Mouse (Mus musculus): Measurements from ENCODE around the gene Avpr2. TPM values are rescaled to one million over a fixed set of nuclear protein-coding genes. Genes with fewer than 3 reads are reported as not detected.

The Avpr2 gene
- polyA plus RNA-seq, 1 experiment from 2014 or later, result 0.17 TPM

GRCm38 (mm10) chrX:73921285-73921822, 29.5 kb downstream of the Avpr2 start:
- Histone ChIP-seq H3K4me1 (replicated peaks) (peaks cover 7% of the 10 kb centered on the region), H3K27me3 (no peaks in the 10 kb centered on the region), H3K4me3 (peak overlapping the region; percentile 64), H3K27ac (replicated peaks) (peak overlapping the region; percentile 83), H3K9ac (peak overlapping the region; percentile 63), H3K36me3 (peaks cover 5% of the 10 kb centered on the region; the same call in 1 of the 2 replicates), H3K9me3 (no peaks in the 10 kb centered on the region), H3K4me2 (peak overlapping the region; percentile 68)
- ATAC-seq (ENCODE audit: low FRiP score, low read depth), result no peak; the same call in 1 of the 2 replicates
- WGBS, result 14% methylated on average over 34 of the region's 34 CpGs

GRCm38 (mm10) chrX:73921823-73922549, 30.1 kb downstream of the Avpr2 start, which contains the start of the genes Arhgap4 and Naa10:
Gene Arhgap4 (minus strand): TSS chrX:73921870.
Gene Naa10 (minus strand): TSS chrX:73921944.
- Histone ChIP-seq H3K36me3 (peaks cover 5% of the 10 kb centered on the region; the same call in 1 of the 2 replicates), H3K27me3 (no peaks in the 10 kb centered on the region), H3K9me3 (no peaks in the 10 kb centered on the region), H3K9ac (peak within 1 kb of the TSS; percentile 63), H3K27ac (replicated peaks) (peak within 1 kb of the TSS; percentile 83), H3K4me3 (peak within 1 kb of the TSS; percentile 64), H3K4me1 (replicated peaks) (peaks cover 7% of the 10 kb centered on the region), H3K4me2 (peak within 1 kb of the TSS; percentile 68)
- 12% methylated on average over 43 of the region's 43 CpGs for WGBS
- ATAC-seq (ENCODE audit: low FRiP score, low read depth), result peak; percentile 98

- H3K4me3 ChIP-seq, result peak overlapping the region; percentile 64
- H3K27me3 ChIP-seq, result no peaks in the 10 kb centered on the region
- H3K9ac ChIP-seq, result peak overlapping the region; percentile 53
- peaks cover 7% of the 10 kb centered on the region for H3K4me1 ChIP-seq (replicated peaks)
- no peaks in the 10 kb centered on the region for H3K9me3 ChIP-seq
- H3K27ac ChIP-seq (replicated peaks), result peak overlapping the region; percentile 83
- peaks cover 5% of the 10 kb centered on the region; the same call in 1 of the 2 replicates for H3K36me3 ChIP-seq
- ATAC-seq (ENCODE audit: low FRiP score, low read depth), result peak; percentile 10; the same call in 1 of the 2 replicates
- peak overlapping the region; percentile 68 for H3K4me2 ChIP-seq
- 70% methylated on average over 8 of the region's 8 CpGs for WGBS
These were observed 30.6 kb downstream of the Avpr2 start for GRCm38 (mm10) chrX:73922550-73922882.

GRCm38 (mm10) chrX:73930402-73931062, 38.6 kb downstream of the Avpr2 start, which contains the start of gene Renbp:
Gene Renbp (minus strand): TSS chrX:73930850.
- no peak within 1 kb of the TSS for H3K9ac ChIP-seq
- WGBS, result 37% methylated on average over 17 of the region's 17 CpGs
- peak within 1 kb of the TSS; percentile 14 for H3K4me3 ChIP-seq
- no peak within 1 kb of the TSS for H3K27ac ChIP-seq (replicated peaks)
- ATAC-seq (ENCODE audit: low FRiP score, low read depth), result peak; percentile 42; the same call in 1 of the 2 replicates
- no peaks in the 10 kb centered on the region for H3K27me3 ChIP-seq
- no peaks in the 10 kb centered on the region for H3K4me1 ChIP-seq (replicated peaks)
- no peaks in the 10 kb centered on the region for H3K9me3 ChIP-seq
- no peaks in the 10 kb centered on the region for H3K36me3 ChIP-seq
- peak within 1 kb of the TSS; percentile 15; the same call in 1 of the 2 replicates for H3K4me2 ChIP-seq

- H3K27ac ChIP-seq (replicated peaks), result no peak overlapping the region
- H3K36me3 ChIP-seq, result no peaks in the 10 kb centered on the region
- H3K27me3 ChIP-seq, result no peaks in the 10 kb centered on the region
- no peak overlapping the region for H3K4me2 ChIP-seq
- H3K4me3 ChIP-seq, result no peak overlapping the region
- no peak overlapping the region for H3K9ac ChIP-seq
- no peak for ATAC-seq (ENCODE audit: low FRiP score, low read depth)
- H3K4me1 ChIP-seq (replicated peaks), result no peaks in the 10 kb centered on the region
- WGBS, result 80% methylated on average over 2 of the region's 2 CpGs
- H3K9me3 ChIP-seq, result no peaks in the 10 kb centered on the region
These were observed 40.0 kb downstream of the Avpr2 start for GRCm38 (mm10) chrX:73931871-73932270.

GRCm38 (mm10) chrX:73941860-73942259, 50.0 kb downstream of the Avpr2 start:
- Histone ChIP-seq H3K36me3 (peaks cover 38% of the 10 kb centered on the region), H3K27me3 (no peaks in the 10 kb centered on the region), H3K27ac (replicated peaks) (no peak overlapping the region), H3K4me3 (no peak overlapping the region), H3K9ac (no peak overlapping the region), H3K4me1 (replicated peaks) (no peaks in the 10 kb centered on the region), H3K4me2 (no peak overlapping the region), H3K9me3 (no peaks in the 10 kb centered on the region)
- WGBS, result 95% methylated on average over 2 of the region's 2 CpGs
- ATAC-seq (ENCODE audit: low FRiP score, low read depth), result no peak

GRCm38 (mm10) chrX:73942294-73942693, 50.4 kb downstream of the Avpr2 start:
- H3K4me3 ChIP-seq, result no peak overlapping the region
- peaks cover 42% of the 10 kb centered on the region for H3K36me3 ChIP-seq
- no peak overlapping the region for H3K4me2 ChIP-seq
- H3K9me3 ChIP-seq, result no peaks in the 10 kb centered on the region
- H3K27ac ChIP-seq (replicated peaks), result no peak overlapping the region
- no peaks in the 10 kb centered on the region for H3K27me3 ChIP-seq
- ATAC-seq (ENCODE audit: low FRiP score, low read depth), result no peak
- WGBS, result 94% methylated on average over 2 of the region's 2 CpGs
- H3K9ac ChIP-seq, result no peak overlapping the region
- H3K4me1 ChIP-seq (replicated peaks), result no peaks in the 10 kb centered on the region

Other genes starting within 250 kb of the Avpr2 start
- gene Pnck, start 232.0 kb upstream of the Avpr2 start, polyA plus RNA-seq (2015; fragmentation: Nextera tagmentation; extraction: Ambion mirVana), result 162 and 175 TPM in 2 replicates
- gene Slc6a8, start 219.0 kb upstream of the Avpr2 start, polyA plus RNA-seq (2015; fragmentation: Nextera tagmentation; extraction: Ambion mirVana), result 6.7 and 7.0 TPM in 2 replicates
- 134 and 137 TPM in 2 replicates for gene Bcap31, start 175.9 kb upstream of the Avpr2 start, polyA plus RNA-seq (2015; fragmentation: Nextera tagmentation; extraction: Ambion mirVana)
- gene Abcd1, start 175.5 kb upstream of the Avpr2 start, polyA plus RNA-seq (2015; fragmentation: Nextera tagmentation; extraction: Ambion mirVana), result 12.9 and 13.9 TPM in 2 replicates
- 0.79 and 1.1 TPM in 2 replicates for gene Plxnb3, start 135.0 kb upstream of the Avpr2 start, polyA plus RNA-seq (2015; fragmentation: Nextera tagmentation; extraction: Ambion mirVana)
- gene Srpk3, start 117.7 kb upstream of the Avpr2 start, polyA plus RNA-seq (2015; fragmentation: Nextera tagmentation; extraction: Ambion mirVana), result 1.4 and 1.9 TPM in 2 replicates
- gene Idh3g, start 105.2 kb upstream of the Avpr2 start, polyA plus RNA-seq (2015; fragmentation: Nextera tagmentation; extraction: Ambion mirVana), result 252 and 268 TPM in 2 replicates
- gene Ssr4, start 105.1 kb upstream of the Avpr2 start, polyA plus RNA-seq (2015; fragmentation: Nextera tagmentation; extraction: Ambion mirVana), result 143 and 154 TPM in 2 replicates
- gene Pdzd4, start 67.1 kb upstream of the Avpr2 start, polyA plus RNA-seq (2015; fragmentation: Nextera tagmentation; extraction: Ambion mirVana), result 4.5 and 4.7 TPM in 2 replicates
- 85.5 and 126 TPM in 2 replicates for gene L1cam, start 4.0 kb downstream of the Avpr2 start, polyA plus RNA-seq (2015; fragmentation: Nextera tagmentation; extraction: Ambion mirVana)
- gene Arhgap4, start 29.8 kb downstream of the Avpr2 start, polyA plus RNA-seq (2015; fragmentation: Nextera tagmentation; extraction: Ambion mirVana), result 3.5 and 3.6 TPM in 2 replicates
- 93.3 and 98.4 TPM in 2 replicates for gene Naa10, start 29.8 kb downstream of the Avpr2 start, polyA plus RNA-seq (2015; fragmentation: Nextera tagmentation; extraction: Ambion mirVana)
- 13.3 and 14.1 TPM in 2 replicates for gene Renbp, start 38.7 kb downstream of the Avpr2 start, polyA plus RNA-seq (2015; fragmentation: Nextera tagmentation; extraction: Ambion mirVana)
- gene Hcfc1, start 74.3 kb downstream of the Avpr2 start, polyA plus RNA-seq (2015; fragmentation: Nextera tagmentation; extraction: Ambion mirVana), result 46.4 and 47.1 TPM in 2 replicates
- gene Irak1, start 131.8 kb downstream of the Avpr2 start, polyA plus RNA-seq (2015; fragmentation: Nextera tagmentation; extraction: Ambion mirVana), result 44.0 and 45.9 TPM in 2 replicates
- not detected in 2 replicates for gene Opn1mw, start 235.4 kb downstream of the Avpr2 start, polyA plus RNA-seq (2015; fragmentation: Nextera tagmentation; extraction: Ambion mirVana)
- gene Mecp2, start 243.3 kb downstream of the Avpr2 start, polyA plus RNA-seq (2015; fragmentation: Nextera tagmentation; extraction: Ambion mirVana), result 12.8 and 13.6 TPM in 2 replicates